Mouse (Mus musculus) 3134 (cell line): ENCODE measurements at regions not wholly inside any gene's neighbourhood (a gene's known extent, or its start where the extent isn't known, plus 50 kb on each side); places are given as distances from the start of the nearest gene placed in this dataset.

Source experiments
- DNase-seq: peaks from one replicate; pipeline ENCODE4 v3.0.0-alpha.2; 2011; ENCODE audit warnings: low spot score; ENCODE audit not compliant: insufficient read length; ENCODE audit errors: extremely low read depth

DNA sequence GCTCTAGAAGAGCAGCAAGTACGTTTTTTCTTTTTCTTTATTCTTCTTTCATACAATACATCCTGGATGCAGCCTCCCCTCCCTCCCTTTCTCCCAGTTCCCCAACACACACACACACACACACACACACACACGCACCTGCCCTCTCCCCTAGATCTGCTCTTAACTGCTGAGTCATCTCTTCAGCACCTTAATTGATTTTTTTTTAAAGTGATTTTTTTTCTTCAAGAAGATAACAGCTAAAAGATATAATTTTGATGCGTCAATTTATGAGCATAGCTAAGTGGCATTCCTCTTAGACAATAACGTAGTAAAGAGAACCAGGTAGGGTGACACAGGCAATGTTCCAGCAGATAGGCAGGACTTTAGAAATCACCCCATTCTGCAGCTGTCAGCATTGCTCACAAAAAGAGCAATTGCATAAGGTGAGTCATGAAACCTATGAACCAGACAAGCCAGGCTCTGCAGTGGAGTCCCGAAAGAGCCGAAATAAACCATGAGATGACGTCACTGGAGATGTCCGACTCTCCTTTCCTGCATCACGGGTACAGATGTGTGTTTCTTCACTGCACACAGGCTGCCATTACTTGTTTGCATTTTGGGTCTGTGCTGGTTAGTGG is 63.9 kb upstream of the Tnrc6a start:
- DNase-seq: peak; percentile 26

DNA sequence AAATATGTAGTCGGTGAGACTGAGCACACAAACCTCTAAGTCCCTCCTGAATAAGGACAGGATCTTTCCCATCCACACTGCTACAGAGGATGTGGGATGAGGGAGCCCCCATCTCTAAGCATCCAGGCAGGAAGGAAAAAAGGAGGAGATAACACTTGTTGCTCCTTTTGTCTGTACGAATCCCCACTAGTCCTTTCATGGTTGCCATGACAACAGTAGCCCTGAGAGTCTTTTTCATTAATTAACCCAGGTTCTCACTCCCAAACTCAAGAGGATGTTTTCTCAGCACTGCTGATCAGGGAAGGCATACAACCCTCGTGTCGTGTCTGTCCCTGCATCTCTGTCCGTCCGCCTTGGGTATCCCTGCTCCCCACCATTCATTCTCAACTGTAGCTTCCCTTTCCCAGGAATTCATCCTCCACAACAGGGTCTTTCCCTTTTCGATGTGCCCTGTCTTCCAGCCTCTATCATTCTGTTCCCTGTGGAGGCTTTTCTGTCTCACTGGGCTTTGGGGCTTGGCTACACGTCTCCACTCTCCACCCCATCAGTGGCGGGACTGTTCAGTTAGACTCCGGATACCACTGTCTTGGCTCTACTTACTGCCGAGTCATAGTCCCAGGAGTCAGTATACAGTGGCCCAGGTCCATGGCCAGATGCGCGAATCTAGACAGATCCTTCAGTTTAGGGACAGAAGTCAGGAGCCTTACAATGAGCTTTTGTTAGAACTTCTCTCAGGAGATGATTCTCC is 60.2 kb upstream of the Tnrc6a start:
- DNase-seq: no peak

DNA sequence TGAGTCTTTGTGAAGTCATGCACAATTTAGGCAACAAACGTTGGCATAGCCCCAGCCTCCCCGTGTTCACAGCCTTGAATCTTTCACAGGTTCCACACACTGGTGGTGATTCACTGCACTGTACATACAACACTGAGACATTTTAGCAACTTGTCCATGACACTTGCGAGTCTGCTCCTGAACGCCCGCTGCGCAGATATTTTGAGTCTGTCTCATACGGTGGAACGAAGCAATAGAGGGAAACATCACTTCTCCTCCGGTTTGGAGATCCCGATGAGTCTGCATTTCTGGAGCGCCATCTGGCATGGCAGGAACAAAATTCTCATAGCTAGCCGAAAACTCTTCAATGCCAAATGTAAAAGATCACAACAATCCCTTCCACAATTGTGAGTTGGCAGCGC is 57.7 kb upstream of the Tnrc6a start:
- peak; percentile 44 for DNase-seq

DNA sequence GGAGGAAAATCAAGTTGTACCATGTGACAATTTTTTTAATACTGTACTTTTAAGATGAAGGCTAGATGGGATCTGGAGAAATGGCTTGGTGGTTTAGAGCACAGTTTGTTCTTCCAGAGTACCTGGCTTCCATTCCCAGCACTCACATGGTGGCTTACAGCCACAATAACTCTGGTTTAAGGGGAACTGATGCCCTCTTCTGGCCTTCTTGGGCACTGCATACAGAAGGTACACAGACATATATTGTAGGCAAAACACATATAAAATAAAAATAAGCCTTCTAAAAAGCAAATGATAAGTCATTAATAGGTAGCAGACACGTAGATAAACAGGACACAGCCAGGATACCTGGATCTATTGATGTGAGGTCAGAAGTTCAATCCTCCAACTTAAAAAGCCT is 56.3 kb upstream of the Tnrc6a start:
- DNase-seq: no peak

DNA sequence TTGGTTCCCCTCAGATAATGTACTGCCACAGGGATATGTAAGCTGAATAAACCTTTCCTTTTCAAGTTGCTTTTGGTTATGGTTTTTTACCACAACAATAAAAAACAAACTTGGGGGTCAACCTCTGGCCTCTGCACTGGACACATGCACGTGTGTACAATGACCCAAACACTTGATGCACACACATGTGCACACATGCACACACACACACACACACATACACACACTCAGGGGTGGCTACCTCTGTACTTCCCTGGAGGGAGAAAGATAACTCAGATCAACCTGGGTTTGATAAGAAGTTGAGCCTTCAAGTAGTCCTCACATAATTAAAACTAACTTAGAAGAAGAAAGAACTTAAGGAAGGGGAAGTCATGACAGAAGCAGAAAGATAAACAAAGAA is 55.4 kb upstream of the Tnrc6a start:
- DNase-seq: no peak

DNA sequence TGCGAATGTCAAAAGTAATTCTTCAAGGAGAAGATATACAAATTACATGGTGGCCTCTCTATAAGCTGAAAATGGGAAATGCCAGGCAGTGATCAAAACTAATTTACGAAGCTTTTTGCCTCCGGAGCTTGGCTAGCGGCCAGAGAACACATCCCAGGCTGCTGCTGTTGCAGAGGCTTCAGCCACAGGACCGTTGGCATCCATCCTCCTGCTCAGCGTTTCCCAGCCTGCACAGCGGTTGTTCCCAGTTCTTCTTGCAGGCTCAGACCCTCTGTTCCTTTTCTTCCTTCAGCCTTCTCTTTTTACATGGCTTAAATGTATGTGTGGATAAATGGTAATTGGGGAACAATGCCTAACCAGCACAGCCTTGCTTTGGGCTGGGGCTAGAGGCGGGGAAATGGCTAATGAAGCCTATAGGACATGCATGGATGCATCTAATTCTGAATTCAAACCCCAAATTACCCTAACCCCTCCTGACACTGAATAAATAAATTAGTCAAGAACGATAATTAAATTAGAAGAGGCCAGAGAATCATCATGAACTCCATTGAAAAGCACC is 54.9 kb upstream of the Tnrc6a start:
- DNase-seq: peak; percentile 38

DNA sequence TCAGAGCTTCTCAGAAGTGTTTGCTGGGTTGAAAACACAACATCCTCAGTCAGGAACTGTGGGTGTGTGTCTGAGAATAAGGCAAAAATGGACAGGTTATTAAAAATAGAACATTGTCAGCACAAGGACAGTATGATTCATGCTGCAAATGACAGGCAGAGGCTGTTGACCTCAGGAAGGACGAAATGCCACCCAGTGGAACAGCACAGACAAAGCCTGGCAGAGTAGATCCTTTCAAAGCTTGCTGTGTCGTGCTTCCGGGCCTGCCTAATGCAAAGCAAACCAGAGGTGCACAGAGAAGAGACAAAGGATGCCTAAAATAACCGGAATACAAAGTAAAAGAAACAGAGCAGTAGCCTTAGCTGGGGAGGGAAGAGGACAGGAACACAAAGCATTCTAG is 54.4 kb upstream of the Tnrc6a start:
- DNase-seq: peak; percentile 18

DNA sequence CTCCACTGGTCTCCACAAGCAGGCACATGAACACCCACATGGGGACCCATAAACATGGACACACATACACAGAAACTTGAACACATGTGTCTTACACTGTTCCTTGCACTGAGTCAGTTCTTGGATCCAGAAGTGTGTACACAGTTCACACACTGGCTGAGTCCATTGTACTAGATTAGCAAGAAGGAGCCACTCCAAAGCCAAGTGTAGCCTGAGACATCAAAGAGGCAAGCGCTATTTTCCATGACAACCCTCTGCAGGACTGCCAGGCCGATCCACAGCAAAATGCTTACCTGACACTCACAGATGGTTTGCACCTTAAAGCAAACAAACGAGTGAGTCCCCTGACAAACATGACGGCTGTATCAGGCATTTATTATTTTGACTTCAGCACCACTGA is 52.8 kb upstream of the Tnrc6a start:
- DNase-seq: no peak
